Mouse (Mus musculus) myocyte (in vitro differentiated cells): ENCODE measurements around the gene Fam117b. TPM values are rescaled to one million over a fixed set of nuclear protein-coding genes. Genes with fewer than 3 reads are reported as not detected.

Source experiments
- H3K27me3 ChIP-seq: one replicate; pipeline ENCODE4 v1.6.1; 2011; ENCODE audit not compliant: control insufficient read depth, insufficient read depth, insufficient read length
- H3K36me3 ChIP-seq: one replicate; pipeline ENCODE4 v1.6.1; 2011; ENCODE audit not compliant: control insufficient read depth, insufficient read depth
- H3K4me2 ChIP-seq: one replicate; pipeline ENCODE4 v1.6.1; 2011; ENCODE audit warnings: low read depth, control low read depth
- H3K4me3 ChIP-seq: one replicate; pipeline ENCODE4 v1.5.1; 2011; ENCODE audit warnings: mild to moderate bottlenecking, control low read depth, moderate library complexity
- H3K79me2 ChIP-seq: one replicate; pipeline ENCODE4 v1.6.1; 2011; ENCODE audit not compliant: control insufficient read depth, insufficient read depth
- H3ac ChIP-seq: one replicate; pipeline ENCODE4 v1.6.1; 2011; ENCODE audit not compliant: control insufficient read depth, insufficient read length
- CEBPB ChIP-seq: IDR thresholded peaks from 2 replicates; pipeline ENCODE4 v1.6.1; 2011; ENCODE audit warnings: mild to moderate bottlenecking, moderate library complexity; ENCODE audit not compliant: poor library complexity, insufficient read depth, severe bottlenecking
- E2F4 ChIP-seq: IDR thresholded peaks from one replicate; pipeline ENCODE4 v1.6.1; 2011; ENCODE audit warnings: mild to moderate bottlenecking, control low read depth, moderate library complexity; ENCODE audit not compliant: insufficient read depth
- MAX ChIP-seq: IDR thresholded peaks from one replicate; pipeline ENCODE4 v1.6.1; 2011; ENCODE audit warnings: low read depth, mild to moderate bottlenecking, control low read depth
- MYOD1 ChIP-seq, 3 experiments: IDR thresholded peaks; one replicate each; pipeline ENCODE4 v1.6.1; 2011; ENCODE audit warnings: control low read depth in 2 of 3, low read depth in 2 of 3, mild to moderate bottlenecking in 2 of 3, moderate library complexity in 1 of 3; ENCODE audit not compliant: insufficient read length in 2 of 3, control insufficient read depth in 1 of 3
- MYOG ChIP-seq, 3 experiments: IDR thresholded peaks; one replicate each; pipeline ENCODE4 v1.6.1; 2011; ENCODE audit warnings: control low read depth in 2 of 3, low read depth in 2 of 3, mild to moderate bottlenecking in 2 of 3; ENCODE audit not compliant: insufficient read length in 2 of 3, control insufficient read depth in 1 of 3, insufficient read depth in 1 of 3
- POLR2A ChIP-seq: IDR thresholded peaks from one replicate; pipeline ENCODE4 v1.6.1; 2011; ENCODE audit warnings: low read depth, mild to moderate bottlenecking, control low read depth, moderate library complexity; ENCODE audit not compliant: insufficient read length
- POLR2AphosphoS2 ChIP-seq: IDR thresholded peaks from one replicate; pipeline ENCODE4 v1.6.1; 2011; ENCODE audit warnings: low read depth, control low read depth; ENCODE audit not compliant: insufficient read length
- REST ChIP-seq: IDR thresholded peaks from one replicate; pipeline ENCODE4 v1.6.1; 2011; ENCODE audit warnings: mild to moderate bottlenecking, control low read depth, moderate library complexity; ENCODE audit not compliant: insufficient read depth, insufficient read length
- SRF ChIP-seq: IDR thresholded peaks from one replicate; pipeline ENCODE4 v1.6.1; 2011; ENCODE audit warnings: low read depth; ENCODE audit not compliant: control insufficient read depth, insufficient read length
- TCF12 ChIP-seq: IDR thresholded peaks from one replicate; pipeline ENCODE4 v1.6.1; 2011; ENCODE audit warnings: mild to moderate bottlenecking, control low read depth; ENCODE audit not compliant: poor library complexity, insufficient read depth, severe bottlenecking
- TCF3 ChIP-seq: IDR thresholded peaks from one replicate; pipeline ENCODE4 v1.6.1; 2011; ENCODE audit warnings: low read depth, control low read depth; ENCODE audit not compliant: insufficient read length
- USF1 ChIP-seq: IDR thresholded peaks from one replicate; pipeline ENCODE4 v1.6.1; 2011; ENCODE audit warnings: low read depth, mild to moderate bottlenecking, control low read depth, moderate library complexity
- polyA plus RNA-seq: library from polyadenylated mRNA; unstranded; fragments of >200 nt; fragmentation: generic; extraction: Trizol; gene quantifications from one replicate; pipeline ENCODE4 v1.2.1, GENCODE M21; 2012; ENCODE audit warnings: missing spikeins

The Fam117b gene
- polyA plus RNA-seq, 1 experiment = 4.3 TPM

DNA sequence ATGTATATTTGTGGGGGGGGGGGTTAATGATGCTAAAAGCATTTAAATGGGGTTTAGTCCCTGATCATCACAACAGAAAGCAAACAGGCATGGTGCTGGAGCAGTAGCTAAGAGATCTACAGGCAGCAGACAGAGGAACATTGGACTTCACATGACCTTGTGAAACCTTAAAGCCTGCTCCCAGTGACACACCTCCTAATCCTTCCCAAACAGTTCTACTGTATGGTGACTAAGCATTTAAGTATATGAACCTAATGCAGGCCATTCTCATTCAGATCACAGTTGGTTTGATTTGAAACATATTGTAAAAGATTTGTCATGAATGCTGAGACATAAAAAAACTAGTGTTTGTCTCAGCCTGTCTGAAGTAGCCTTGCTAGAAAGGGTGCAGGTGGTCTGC lies 73.8 kb downstream of the Fam117b start:
- Histone ChIP-seq H3K4me3 (no peak overlapping the region), H3K4me2 (no peak overlapping the region), H3K36me3 (peaks cover 21% of the 10 kb centered on the region), H3K27me3 (no peaks in the 10 kb centered on the region), H3ac (no peak overlapping the region), H3K79me2 (no peaks in the 10 kb centered on the region)
- TF ChIP-seq POLR2AphosphoS2 = no peak
- TF ChIP-seq MYOD1 (IDR thresholded peaks at IDR 0.05; ENCODE audit: control insufficient read depth in 1 of 3, insufficient read length in 2 of 3, low read depth in 2 of 3) = no peak
- no peak for TF ChIP-seq E2F4
- TF ChIP-seq MAX = no peak
- no peak for TF ChIP-seq SRF
- no peak for TF ChIP-seq POLR2A
- TF ChIP-seq USF1 = no peak
- TF ChIP-seq REST = no peak
- no peak for TF ChIP-seq MYOG (IDR thresholded peaks at IDR 0.05; ENCODE audit: control insufficient read depth in 1 of 3, insufficient read depth in 1 of 3, insufficient read length in 2 of 3, low read depth in 2 of 3)
- no peak for TF ChIP-seq TCF3
- no peak for TF ChIP-seq CEBPB
- no peak for TF ChIP-seq TCF12

- TF ChIP-seq POLR2A (no peak), E2F4 (no peak), TCF3 (no peak), MYOD1 (IDR thresholded peaks at IDR 0.05; ENCODE audit: control insufficient read depth in 1 of 3, insufficient read length in 2 of 3, low read depth in 2 of 3) (no peak), TCF12 (no peak), MAX (no peak), REST (no peak), USF1 (no peak), SRF (no peak), CEBPB (no peak), MYOG (IDR thresholded peaks at IDR 0.05; ENCODE audit: control insufficient read depth in 1 of 3, insufficient read depth in 1 of 3, insufficient read length in 2 of 3, low read depth in 2 of 3) (no peak), POLR2AphosphoS2 (no peak)
- H3K4me3 ChIP-seq = no peak overlapping the region
- H3K79me2 ChIP-seq = no peaks in the 10 kb centered on the region
- no peak overlapping the region for H3ac ChIP-seq
- H3K36me3 ChIP-seq = peaks cover 13% of the 10 kb centered on the region
- no peak overlapping the region for H3K4me2 ChIP-seq
- no peaks in the 10 kb centered on the region for H3K27me3 ChIP-seq
Observed at GRCm38 (mm10) chr1:59987399-59988040, 74.7 kb downstream of the Fam117b start.

- Histone ChIP-seq H3K4me3 (no peak overlapping the region), H3K36me3 (no peaks in the 10 kb centered on the region), H3K27me3 (no peaks in the 10 kb centered on the region), H3K79me2 (no peaks in the 10 kb centered on the region), H3K4me2 (no peak overlapping the region), H3ac (no peak overlapping the region)
- no peak for TF ChIP-seq E2F4
- TF ChIP-seq MYOG (IDR thresholded peaks at IDR 0.05; ENCODE audit: control insufficient read depth in 1 of 3, insufficient read depth in 1 of 3, insufficient read length in 2 of 3, low read depth in 2 of 3) = no peak
- TF ChIP-seq POLR2AphosphoS2 = no peak
- TF ChIP-seq REST = no peak
- TF ChIP-seq MYOD1 (IDR thresholded peaks at IDR 0.05; ENCODE audit: control insufficient read depth in 1 of 3, insufficient read length in 2 of 3, low read depth in 2 of 3) = no peak
- no peak for TF ChIP-seq MAX
- no peak for TF ChIP-seq USF1
- no peak for TF ChIP-seq POLR2A
- TF ChIP-seq SRF = no peak
- no peak for TF ChIP-seq TCF12
- no peak for TF ChIP-seq CEBPB
- TF ChIP-seq TCF3 = no peak
Observed at GRCm38 (mm10) chr1:59995646-59996045, 82.8 kb downstream of the Fam117b start.

GRCm38 (mm10) chr1:59997352-59997751 lies 84.5 kb downstream of the Fam117b start:
- TF ChIP-seq TCF12 (no peak), SRF (no peak), E2F4 (no peak), MYOG (IDR thresholded peaks at IDR 0.05; ENCODE audit: control insufficient read depth in 1 of 3, insufficient read depth in 1 of 3, insufficient read length in 2 of 3, low read depth in 2 of 3) (no peak), CEBPB (no peak), POLR2AphosphoS2 (no peak), TCF3 (no peak), MYOD1 (IDR thresholded peaks at IDR 0.05; ENCODE audit: control insufficient read depth in 1 of 3, insufficient read length in 2 of 3, low read depth in 2 of 3) (no peak), POLR2A (no peak), REST (no peak), USF1 (no peak), MAX (no peak)
- Histone ChIP-seq H3K36me3 (no peaks in the 10 kb centered on the region), H3K79me2 (no peaks in the 10 kb centered on the region), H3K4me2 (no peak overlapping the region), H3K27me3 (no peaks in the 10 kb centered on the region), H3K4me3 (no peak overlapping the region), H3ac (no peak overlapping the region)
